Mouse (Mus musculus) intestine, embryonic 14.5 days (tissue): Measurements from ENCODE around the gene Gart. TPM values are rescaled to one million over a fixed set of nuclear protein-coding genes. Genes with fewer than 3 reads are reported as not detected.

Source experiments
- ATAC-seq: fragments of 200-750 bp; cut with Nextera tagmentation; replicated peaks from 2 replicates; pipeline ENCODE4 v1.8.0; 2017; ENCODE audit warnings: low read depth, moderate number of reproducible peaks, moderate TSS enrichment, moderate library complexity; ENCODE audit not compliant: low FRiP score, low TSS enrichment
- DNase-seq: peaks from one replicate; pipeline ENCODE4 v3.0.0-alpha.2; 2018; ENCODE audit warnings: low spot score
- H3K27ac ChIP-seq: fragments of 300-500 bp; sonication (generic); 2 replicates; pipeline ENCODE4 v1.5.1; 2014; ENCODE audit warnings: low read depth, mild to moderate bottlenecking, control low read depth
- H3K27me3 ChIP-seq: fragments of 300-500 bp; sonication (generic); replicated peaks from 2 replicates; pipeline ENCODE4 v1.6.1; 2014; ENCODE audit warnings: low read length, control low read depth; ENCODE audit not compliant: control insufficient read depth, insufficient read depth
- H3K36me3 ChIP-seq: fragments of 300-500 bp; sonication (generic); 2 replicates; pipeline ENCODE4 v1.6.1; 2014; ENCODE audit warnings: low read length, control low read depth; ENCODE audit not compliant: control insufficient read depth, insufficient read depth
- H3K4me1 ChIP-seq: fragments of 300-500 bp; sonication (generic); replicated peaks from 2 replicates; pipeline ENCODE4 v1.6.1; 2014; ENCODE audit warnings: low read length, control low read depth, mixed read lengths; ENCODE audit not compliant: control insufficient read depth, insufficient read depth
- H3K4me2 ChIP-seq: fragments of 300-500 bp; sonication (generic); 2 replicates; pipeline ENCODE4 v1.6.1; 2014; ENCODE audit warnings: low read length
- H3K4me3 ChIP-seq: fragments of 300-500 bp; sonication (generic); 2 replicates; pipeline ENCODE4 v1.5.1; 2014; ENCODE audit warnings: low read depth, low read length, control low read depth, mixed read lengths
- H3K9ac ChIP-seq: fragments of 300-500 bp; sonication (generic); 2 replicates; pipeline ENCODE4 v1.6.1; 2014; ENCODE audit warnings: mild to moderate bottlenecking, low read length
- H3K9me3 ChIP-seq: fragments of 300-500 bp; sonication (generic); 2 replicates; pipeline ENCODE4 v1.6.1; 2016; ENCODE audit warnings: low read length, control low read depth; ENCODE audit not compliant: control insufficient read depth
- WGBS: fragments of 180-500 bp; shearing (Covaris S2); extraction: QIAGEN DNeasy Blood & Tissue Kit; methylation state at CpG from one replicate; pipeline ENCODE4 v1.1.7; 2014; 5-methylcytosine and 5-hydroxymethylcytosine counted together
- polyA plus RNA-seq: library from polyadenylated mRNA; unstranded; fragments of >200 nt; fragmentation: Nextera tagmentation; extraction: Ambion mirVana; gene quantifications from 2 replicates; pipeline ENCODE4 v1.2.1, GENCODE M21; 2014

Gart gene
- polyA plus RNA-seq, 1 experiment from 2014 or later = 137 TPM

DNA sequence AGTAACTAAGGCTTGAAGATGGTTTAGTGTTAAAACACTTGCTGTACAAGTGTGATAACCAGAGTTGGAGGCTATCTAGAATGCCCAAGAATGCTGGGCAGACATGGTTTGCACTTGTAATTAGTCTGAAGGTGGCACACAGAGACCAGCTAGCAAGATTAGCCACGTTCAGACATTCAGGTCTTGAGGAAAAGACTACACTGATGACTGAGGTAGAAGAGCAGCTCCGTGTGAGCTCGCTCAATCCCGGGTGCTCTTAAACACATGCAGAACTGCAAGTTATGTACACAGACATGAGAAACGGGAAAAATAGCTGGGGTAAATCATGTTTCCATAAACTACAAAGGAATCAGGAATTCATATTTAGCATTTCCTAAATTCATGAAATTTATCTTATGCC, 33.9 kb upstream of the Gart start:
- ATAC-seq = no peak
- Histone ChIP-seq H3K9me3 (no peaks in the 10 kb centered on the region), H3K9ac (no peak overlapping the region), H3K4me1 (no peaks in the 10 kb centered on the region), H3K36me3 (peaks cover 91% of the 10 kb centered on the region), H3K27me3 (no peaks in the 10 kb centered on the region), H3K4me2 (no peak overlapping the region), H3K27ac (no peak overlapping the region), H3K4me3 (no peak overlapping the region)
- DNase-seq = peak; percentile 41
- 79% methylated on average over 5 of the region's 5 CpGs for whole genome bisulfite sequencing

DNA sequence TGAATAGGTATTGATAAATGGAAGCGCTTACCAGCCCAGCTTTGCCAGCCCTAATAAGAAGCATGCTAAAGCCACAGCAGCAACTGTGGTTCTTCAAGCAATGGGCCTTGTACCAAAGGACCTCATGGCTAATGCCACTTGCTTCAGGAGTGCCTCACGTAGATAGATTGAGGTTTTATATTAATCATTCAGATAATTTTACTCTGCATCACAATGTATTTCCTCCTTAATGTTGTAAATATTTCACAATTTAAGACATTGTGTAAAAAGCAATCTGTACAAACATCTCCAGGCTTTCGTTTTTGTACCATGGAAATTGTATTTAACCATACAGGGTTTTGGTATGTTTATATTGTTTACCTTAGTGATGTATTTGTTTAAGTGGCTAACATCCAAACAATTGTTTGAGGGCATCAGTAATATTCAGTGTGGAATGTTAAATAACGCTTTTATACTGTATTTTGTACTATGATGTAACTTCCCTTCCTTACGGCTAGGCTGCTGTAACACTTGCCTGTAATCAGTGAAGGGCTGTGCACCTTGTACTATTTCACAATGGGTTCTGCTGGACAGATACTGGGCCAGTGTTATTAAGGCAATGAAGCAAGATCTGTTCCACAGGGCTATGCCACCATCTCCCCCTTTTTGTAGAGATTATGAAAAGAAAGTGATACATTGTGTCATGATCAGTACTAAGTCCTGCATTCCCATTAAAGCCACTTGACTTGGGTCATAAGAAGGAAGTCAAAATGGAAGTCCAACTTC, 31.6 kb upstream of the Gart start:
- Histone ChIP-seq H3K9me3 (no peaks in the 10 kb centered on the region), H3K9ac (no peak overlapping the region), H3K4me1 (no peaks in the 10 kb centered on the region), H3K4me3 (no peak overlapping the region), H3K36me3 (peaks cover 94% of the 10 kb centered on the region), H3K27me3 (no peaks in the 10 kb centered on the region), H3K4me2 (no peak overlapping the region), H3K27ac (no peak overlapping the region)
- ATAC-seq (no peak), DNase-seq (peak; percentile 31)
- WGBS = 87% methylated on average over 5 of the region's 5 CpGs

DNA sequence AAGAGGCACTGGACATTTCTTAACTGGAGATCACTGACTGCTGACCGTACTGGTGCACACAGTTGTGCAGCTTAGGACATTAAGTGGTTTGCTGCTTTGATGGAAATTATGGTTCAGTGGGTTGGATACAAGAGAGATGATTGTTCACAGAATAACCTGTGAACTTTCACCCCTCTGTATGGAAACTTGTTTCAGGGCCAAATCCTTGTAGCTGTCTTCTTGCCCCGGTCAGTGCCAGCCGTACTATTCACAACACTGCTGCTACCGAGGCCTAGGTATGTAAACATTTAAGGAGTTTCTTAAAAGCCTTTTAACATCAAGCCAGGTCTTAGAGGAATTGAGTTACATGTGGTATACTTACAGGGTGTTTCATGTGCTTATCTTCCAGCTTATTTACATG, 27.7 kb upstream of the Gart start:
- H3K9me3 ChIP-seq = no peaks in the 10 kb centered on the region
- ATAC-seq = no peak
- no peaks in the 10 kb centered on the region for H3K27me3 ChIP-seq
- no peak overlapping the region for H3K4me2 ChIP-seq
- DNase-seq = peak; percentile 29
- no peak overlapping the region for H3K4me3 ChIP-seq
- WGBS = 67% methylated on average over 4 of the region's 4 CpGs
- H3K27ac ChIP-seq = no peak overlapping the region
- H3K9ac ChIP-seq = no peak overlapping the region
- peaks cover 98% of the 10 kb centered on the region for H3K36me3 ChIP-seq
- no peaks in the 10 kb centered on the region for H3K4me1 ChIP-seq

- no peak overlapping the region for H3K27ac ChIP-seq
- H3K4me1 ChIP-seq = no peaks in the 10 kb centered on the region
- no peak overlapping the region for H3K9ac ChIP-seq
- H3K36me3 ChIP-seq = peaks cover 97% of the 10 kb centered on the region
- ATAC-seq (no peak), DNase-seq (no peak)
- no peak overlapping the region for H3K4me2 ChIP-seq
- WGBS = 95% methylated on average over 3 of the region's 3 CpGs
- H3K4me3 ChIP-seq = no peak overlapping the region
- H3K9me3 ChIP-seq = no peaks in the 10 kb centered on the region
- no peaks in the 10 kb centered on the region for H3K27me3 ChIP-seq
Measured at GRCm38 (mm10) chr16:91663795-91664194, 17.0 kb upstream of the Gart start.

DNA sequence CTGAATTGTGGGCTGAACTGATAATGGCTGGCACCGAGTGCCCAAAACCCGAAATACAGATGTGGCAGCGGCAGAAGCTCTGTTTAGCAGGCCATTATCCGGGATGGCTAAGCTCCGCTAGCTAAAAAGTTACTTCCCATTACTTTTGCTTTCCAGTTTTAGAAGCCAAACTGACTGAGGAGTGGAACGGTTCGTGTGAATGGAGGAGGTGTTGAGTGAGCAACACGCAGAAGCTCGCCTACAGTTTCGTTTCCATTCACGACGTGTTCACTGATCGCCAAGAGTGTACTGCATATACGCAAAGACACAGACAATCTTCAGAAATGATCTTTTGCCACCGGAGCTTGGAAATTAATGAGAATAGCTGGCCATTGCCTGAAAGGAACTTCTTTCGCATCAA, 15.6 kb upstream of the Gart start:
- ATAC-seq = no peak
- H3K4me1 ChIP-seq = no peaks in the 10 kb centered on the region
- DNase-seq = peak; percentile 36
- 95% methylated on average over 16 of the region's 16 CpGs for WGBS
- no peak overlapping the region for H3K4me2 ChIP-seq
- no peaks in the 10 kb centered on the region for H3K9me3 ChIP-seq
- no peak overlapping the region for H3K9ac ChIP-seq
- H3K27ac ChIP-seq = no peak overlapping the region
- no peaks in the 10 kb centered on the region for H3K27me3 ChIP-seq
- peaks cover 99% of the 10 kb centered on the region for H3K36me3 ChIP-seq
- no peak overlapping the region for H3K4me3 ChIP-seq

DNA sequence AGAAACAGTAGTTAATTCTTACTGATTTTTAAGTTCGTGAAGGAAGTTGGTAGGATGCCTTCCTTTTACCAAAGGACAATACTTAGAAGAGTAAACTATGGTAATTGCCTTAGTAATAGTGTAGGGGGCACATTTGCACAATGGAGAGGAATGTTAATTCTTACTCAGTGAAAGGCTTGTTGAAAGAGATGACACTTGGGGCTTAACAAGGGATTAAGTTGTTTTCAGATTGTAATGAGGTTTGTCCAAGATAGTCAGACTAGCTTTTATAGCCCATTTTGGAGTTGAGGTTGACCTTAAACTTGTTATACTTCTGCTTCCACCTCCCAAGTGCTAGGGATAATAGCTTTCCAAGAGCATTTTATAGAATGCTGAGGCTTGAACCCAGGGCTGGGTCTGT, 14.6 kb upstream of the Gart start:
- Histone ChIP-seq H3K9me3 (no peaks in the 10 kb centered on the region), H3K27me3 (no peaks in the 10 kb centered on the region), H3K4me2 (no peak overlapping the region), H3K4me1 (no peaks in the 10 kb centered on the region), H3K36me3 (peaks cover 100% of the 10 kb centered on the region), H3K9ac (no peak overlapping the region), H3K27ac (no peak overlapping the region), H3K4me3 (no peak overlapping the region)
- ATAC-seq = no peak
- 78% methylated on average over 1 of the region's 1 CpGs for WGBS
- DNase-seq = no peak

GRCm38 (mm10) chr16:91659798-91660197, 13.0 kb upstream of the Gart start:
- Histone ChIP-seq H3K27me3 (no peaks in the 10 kb centered on the region), H3K4me3 (no peak overlapping the region), H3K27ac (no peak overlapping the region), H3K9me3 (no peaks in the 10 kb centered on the region), H3K4me2 (no peak overlapping the region), H3K4me1 (no peaks in the 10 kb centered on the region), H3K9ac (no peak overlapping the region), H3K36me3 (peaks cover 100% of the 10 kb centered on the region)
- 96% methylated on average over 20 of the region's 20 CpGs for WGBS
- DNase-seq (peak; percentile 48), ATAC-seq (no peak)

GRCm38 (mm10) chr16:91658471-91658870, 11.7 kb upstream of the Gart start:
- H3K36me3 ChIP-seq = peaks cover 96% of the 10 kb centered on the region
- H3K27ac ChIP-seq = no peak overlapping the region
- no peaks in the 10 kb centered on the region for H3K4me1 ChIP-seq
- no peaks in the 10 kb centered on the region for H3K9me3 ChIP-seq
- H3K27me3 ChIP-seq = no peaks in the 10 kb centered on the region
- no peak overlapping the region for H3K4me3 ChIP-seq
- 95% methylated on average over 5 of the region's 5 CpGs for WGBS
- no peak overlapping the region for H3K4me2 ChIP-seq
- no peak overlapping the region for H3K9ac ChIP-seq
- ATAC-seq (no peak), DNase-seq (no peak)

GRCm38 (mm10) chr16:91657285-91657684, 10.5 kb upstream of the Gart start:
- peaks cover 92% of the 10 kb centered on the region for H3K36me3 ChIP-seq
- ATAC-seq = peak; percentile 67
- no peaks in the 10 kb centered on the region for H3K4me1 ChIP-seq
- no peak overlapping the region for H3K9ac ChIP-seq
- H3K4me2 ChIP-seq = no peak overlapping the region
- WGBS = 98% methylated on average over 17 of the region's 17 CpGs
- H3K27ac ChIP-seq = no peak overlapping the region
- H3K4me3 ChIP-seq = no peak overlapping the region
- no peaks in the 10 kb centered on the region for H3K9me3 ChIP-seq
- no peaks in the 10 kb centered on the region for H3K27me3 ChIP-seq
- DNase-seq = no peak
